Mouse (Mus musculus) retina, postnatal 1 day (tissue): ENCODE measurements around the gene Rapgef2.

Experiments used
- DNase-seq: peaks from one replicate; pipeline ENCODE4 v3.0.0-alpha.2; 2012

Rapgef2 gene

GRCm38 (mm10) chr3:79286376-79287107 is at the start of gene Rapgef2:
Gene Rapgef2 (minus strand): TSS chr3:79286517.
- peak; percentile 77 for DNase-seq

DNA sequence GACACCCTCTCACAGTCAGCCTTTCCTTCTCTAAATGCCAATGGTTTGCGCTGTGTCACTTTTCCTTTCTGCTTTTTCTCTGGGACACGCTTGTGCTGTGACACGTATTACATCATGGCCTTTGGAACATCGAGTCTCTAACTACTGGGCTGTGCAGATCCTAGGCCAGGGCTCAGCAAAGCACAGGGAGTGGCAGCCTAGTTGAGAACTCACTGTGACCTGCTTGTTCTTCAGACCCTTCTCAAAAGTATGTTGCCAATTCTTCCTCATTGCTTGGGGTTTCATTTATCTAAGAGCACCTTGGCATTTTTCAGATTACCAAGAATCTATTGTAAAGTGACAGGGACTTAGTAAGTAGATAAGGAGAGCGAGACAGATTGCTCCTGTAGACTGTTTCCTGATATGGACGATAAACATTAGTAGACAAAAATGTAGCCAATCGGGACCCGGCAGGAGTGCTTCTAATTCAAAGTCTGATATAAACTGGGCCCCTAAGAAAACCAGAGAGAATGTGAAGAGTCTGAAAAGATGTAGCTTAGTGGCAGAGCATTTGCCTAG is 47.4 kb upstream of the Rapgef2 start:
- DNase-seq: no peak

DNA sequence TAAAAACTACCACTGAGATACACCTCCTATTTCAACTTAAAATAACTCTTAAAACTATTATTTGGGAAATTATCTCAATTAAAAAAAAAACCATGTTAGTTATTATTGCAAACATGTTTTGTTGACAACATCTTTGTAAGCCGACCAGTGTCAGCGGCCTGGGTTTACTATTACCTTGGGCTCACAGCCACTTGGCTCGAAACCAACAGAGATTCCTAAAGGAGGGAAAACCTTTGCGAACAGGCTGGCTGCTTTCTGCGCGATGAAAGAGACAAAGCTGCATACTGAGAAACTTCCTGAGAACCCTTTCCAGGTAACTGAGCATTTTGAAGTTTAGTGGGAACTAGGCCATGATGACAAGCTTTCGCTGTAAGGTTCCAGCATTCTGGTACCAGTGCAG is 46.7 kb upstream of the Rapgef2 start:
- DNase-seq: no peak

DNA sequence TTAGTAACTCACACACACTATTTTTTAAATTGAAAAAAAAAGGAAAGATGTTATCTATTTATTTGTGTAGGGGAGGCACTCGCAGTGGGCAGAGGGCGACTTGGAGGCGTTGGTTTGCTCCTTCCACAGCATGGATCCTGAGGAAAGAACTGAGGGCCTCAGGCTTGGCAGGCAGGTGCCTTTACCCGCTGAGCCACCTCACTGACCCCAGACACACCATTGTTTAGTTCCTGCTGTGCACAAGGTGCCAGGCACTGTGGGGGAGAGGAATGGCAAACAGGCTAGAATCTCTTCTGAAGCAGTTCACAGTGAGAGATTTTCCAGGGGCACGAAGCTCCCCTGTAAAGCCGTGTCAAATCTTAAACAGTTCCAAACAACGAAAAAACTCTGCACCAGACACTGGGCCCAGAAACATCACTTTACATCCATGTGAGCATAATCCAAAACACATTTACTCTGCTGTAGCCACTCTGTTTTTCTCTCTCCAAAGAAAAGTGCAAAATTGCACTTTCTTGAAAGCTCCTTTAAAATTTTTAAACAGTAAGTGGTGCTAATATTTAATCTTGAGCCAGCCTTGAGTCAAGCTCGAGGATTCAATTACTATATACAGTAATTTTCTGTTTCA is 43.5 kb upstream of the Rapgef2 start:
- no peak for DNase-seq

GRCm38 (mm10) chr3:79324697-79325526 is 38.6 kb upstream of the Rapgef2 start:
- peak; percentile 18 for DNase-seq

DNA sequence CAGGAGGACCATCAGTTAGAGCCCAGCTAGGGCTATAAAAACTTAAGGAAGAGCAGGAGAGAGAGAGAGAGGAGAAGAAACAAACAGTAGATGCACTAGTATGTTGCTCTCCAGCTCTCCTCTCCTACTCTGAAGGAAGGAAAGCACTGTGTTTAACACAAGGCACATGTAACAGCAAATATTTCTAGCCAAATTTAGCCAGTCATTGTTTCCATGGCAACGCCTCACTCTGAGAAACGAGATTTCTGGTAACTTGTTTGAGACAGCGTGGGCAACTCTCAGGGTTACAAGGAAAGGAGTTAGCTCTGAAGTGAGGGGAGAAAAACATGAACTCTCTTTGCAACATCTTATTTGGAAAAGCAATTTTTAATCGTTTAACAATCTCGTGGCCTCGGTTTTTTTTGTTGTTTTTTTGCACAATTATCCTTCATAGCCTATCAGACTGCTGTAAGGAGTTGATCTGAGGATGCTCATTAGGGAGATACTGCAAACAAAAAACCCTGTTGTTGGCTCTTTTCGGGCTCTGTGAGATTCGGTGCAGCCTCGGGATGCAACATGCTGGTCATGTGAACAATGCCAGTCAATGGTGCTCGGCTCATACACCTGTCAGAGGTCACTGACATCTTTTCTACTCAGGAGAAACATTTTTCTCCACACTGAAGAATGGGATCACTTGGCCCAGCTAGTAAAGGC is 27.8 kb upstream of the Rapgef2 start:
- peak; percentile 25 for DNase-seq

GRCm38 (mm10) chr3:79311895-79312294 is 25.6 kb upstream of the Rapgef2 start:
- DNase-seq: no peak

GRCm38 (mm10) chr3:79310184-79310583 is 23.9 kb upstream of the Rapgef2 start:
- DNase-seq: no peak

DNA sequence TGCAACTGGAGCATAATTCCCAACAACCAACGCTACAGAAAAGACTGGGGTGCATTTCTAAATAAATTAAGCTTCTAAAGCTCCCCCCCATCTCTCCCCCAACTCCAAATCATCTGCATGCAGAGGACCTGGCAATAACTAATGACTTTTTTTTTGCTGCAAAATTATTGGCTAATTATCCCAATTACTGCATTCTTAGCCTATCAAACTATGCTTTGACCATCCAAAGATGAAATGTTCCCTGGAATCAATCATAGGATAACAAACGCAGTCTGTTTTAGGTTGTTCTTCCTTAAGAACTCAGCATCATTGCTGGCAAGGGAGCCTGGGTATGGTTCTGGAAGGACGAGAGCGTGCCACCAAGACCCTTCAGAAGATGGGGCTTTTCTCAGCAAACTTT is 22.3 kb upstream of the Rapgef2 start:
- peak; percentile 50 for DNase-seq

DNA sequence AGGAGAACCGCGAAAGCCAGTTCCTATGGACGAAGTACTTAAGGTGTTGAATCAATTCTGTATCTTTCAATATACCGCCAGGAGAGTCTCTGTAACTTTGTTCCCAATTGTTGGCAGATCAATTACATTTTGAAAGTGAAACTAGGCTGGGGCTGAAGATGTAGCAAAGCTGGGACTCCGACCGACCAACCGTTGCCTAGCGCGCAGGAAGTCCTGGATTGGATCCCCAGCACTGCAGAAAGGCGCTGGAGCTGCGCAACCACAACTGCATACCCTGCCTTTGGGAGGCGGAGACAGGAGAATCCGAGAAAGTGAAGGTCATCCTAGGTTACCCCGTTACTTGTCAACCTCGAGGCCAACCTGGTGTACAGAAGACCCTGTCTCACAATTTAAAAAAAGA is 13.1 kb upstream of the Rapgef2 start:
- DNase-seq: no peak

GRCm38 (mm10) chr3:79297281-79297680 is 11.0 kb upstream of the Rapgef2 start:
- DNase-seq: no peak

DNA sequence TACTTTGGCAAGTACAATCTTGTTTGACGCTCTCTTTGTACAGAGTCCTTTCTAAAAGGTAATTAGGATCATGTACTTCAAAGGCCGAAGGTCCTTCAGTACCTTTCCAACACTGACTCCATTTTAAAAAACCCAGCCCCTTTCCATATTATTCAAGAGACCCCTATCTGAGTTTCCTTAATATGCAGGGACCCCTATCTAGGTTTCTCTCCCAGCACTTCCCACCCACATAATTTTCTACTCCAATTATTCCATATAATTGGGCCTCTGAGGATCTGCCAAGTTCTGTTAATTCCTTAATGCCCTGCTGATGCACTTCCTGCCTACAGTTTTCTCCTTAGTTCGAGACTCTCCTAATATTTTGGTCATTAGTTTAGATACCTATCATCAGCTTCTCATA is 10.3 kb upstream of the Rapgef2 start:
- peak; percentile 68 for DNase-seq

DNA sequence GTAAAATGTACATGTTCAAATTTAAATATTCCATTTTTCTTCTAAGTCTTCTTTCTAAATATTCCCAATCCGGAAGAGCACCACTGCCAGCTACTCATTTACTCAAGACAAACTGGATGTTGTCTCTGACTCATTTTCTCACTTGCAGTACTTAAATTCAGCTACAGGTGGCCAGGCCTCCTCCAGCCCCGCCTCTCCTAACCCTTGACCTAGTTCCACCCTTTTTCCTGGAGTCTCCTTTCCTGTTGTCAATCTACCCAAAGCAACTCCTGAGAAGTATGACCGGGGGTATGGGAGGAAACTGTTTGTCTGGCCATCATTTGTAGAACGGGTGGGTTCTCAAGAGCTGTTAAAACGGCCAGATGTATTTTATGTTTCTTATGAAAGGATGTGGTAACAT is 9.7 kb upstream of the Rapgef2 start:
- peak; percentile 57 for DNase-seq

DNA sequence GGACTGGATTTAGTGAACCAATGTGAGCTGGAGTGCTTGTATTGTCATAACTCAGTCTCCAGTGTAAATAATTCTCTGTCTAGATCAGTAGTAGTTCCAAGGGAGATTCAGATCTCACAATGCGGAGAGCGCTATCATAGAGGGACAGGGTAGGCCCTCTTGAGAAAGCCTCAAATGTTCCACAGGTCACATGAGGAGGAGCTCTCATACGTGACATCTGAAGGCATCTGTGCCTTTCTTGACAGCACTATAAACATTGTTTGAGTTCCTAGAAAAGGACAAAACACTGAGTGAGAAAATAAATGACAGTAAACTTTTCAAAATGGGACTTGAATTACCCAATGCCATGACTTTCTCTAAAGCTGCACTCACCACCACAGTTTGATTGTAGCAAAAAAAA is 8.4 kb upstream of the Rapgef2 start:
- DNase-seq: no peak

GRCm38 (mm10) chr3:79293023-79293422 is 6.7 kb upstream of the Rapgef2 start:
- DNase-seq: no peak

GRCm38 (mm10) chr3:79289050-79289449 is 2.7 kb upstream of the Rapgef2 start:
- DNase-seq: no peak

DNA sequence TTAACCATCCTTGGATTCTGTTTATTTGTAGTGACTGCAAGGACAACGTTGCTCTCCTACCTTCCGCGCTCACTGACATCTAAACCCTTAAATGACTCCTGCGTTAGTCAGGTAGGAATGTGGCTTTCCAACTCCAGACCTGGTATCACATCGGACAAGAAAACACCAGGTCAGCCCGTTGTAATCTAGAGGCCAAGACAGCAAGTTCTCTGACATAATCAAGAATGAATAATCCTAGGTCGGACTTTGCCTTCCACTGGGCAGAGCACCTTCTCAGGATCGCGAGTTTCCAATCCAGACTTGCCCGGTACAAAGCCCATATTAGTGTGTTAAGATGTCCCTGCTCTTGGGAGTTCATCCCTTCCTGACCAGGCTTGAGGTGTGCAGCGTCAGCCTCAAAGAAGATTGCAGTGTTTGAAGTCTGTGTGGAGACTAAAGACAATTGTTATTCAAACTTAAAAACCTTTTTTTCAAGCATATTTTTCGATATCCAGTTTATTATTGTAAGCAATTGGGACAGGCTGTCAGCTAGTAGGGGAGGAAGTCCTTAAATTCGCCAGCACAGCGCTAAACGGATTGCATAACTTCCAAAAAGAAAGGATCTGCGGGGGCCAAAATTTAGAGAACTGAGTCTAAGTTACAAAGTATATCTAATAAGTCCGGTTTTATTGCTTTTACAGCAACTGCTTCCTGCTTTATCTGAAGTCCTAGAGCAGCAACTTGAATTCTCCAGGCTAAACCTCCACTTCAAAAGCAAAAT is 1.6 kb upstream of the Rapgef2 start:
- DNase-seq: no peak

GRCm38 (mm10) chr3:79287108-79287576 is 825 bp upstream of the Rapgef2 start:
- DNase-seq: peak; percentile 96

GRCm38 (mm10) chr3:79286031-79286375 is 314 bp downstream of the Rapgef2 start:
- DNase-seq: no peak

DNA sequence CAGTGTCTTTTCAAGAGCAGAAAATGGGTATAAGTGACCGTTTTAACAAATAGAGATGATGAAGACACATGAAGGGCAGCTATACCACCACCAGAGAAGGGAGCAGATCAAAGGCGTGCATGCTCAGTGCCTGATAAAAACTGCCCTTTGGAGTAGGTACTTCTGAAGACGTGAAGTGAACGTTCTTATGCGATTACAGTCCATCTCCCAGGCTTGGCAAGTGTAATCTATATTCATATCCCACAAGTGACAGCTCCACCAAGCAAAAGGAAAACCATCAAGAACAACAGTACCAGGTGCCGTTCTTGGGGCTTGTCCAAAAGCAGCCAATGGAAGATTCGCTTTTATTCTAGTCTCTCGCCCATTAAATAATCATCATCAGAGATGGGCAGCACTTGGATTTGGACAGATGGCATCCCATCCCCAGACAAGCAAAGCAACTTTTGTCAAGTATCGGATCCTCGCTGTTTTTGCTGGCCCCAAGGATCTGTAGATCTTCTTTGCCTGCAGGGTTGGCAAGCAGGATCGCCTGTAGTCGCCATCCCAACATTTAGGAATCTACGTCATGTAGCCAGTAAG is 1.1 kb downstream of the Rapgef2 start:
- DNase-seq: no peak

- DNase-seq: no peak
These were observed 2.3 kb downstream of the Rapgef2 start for GRCm38 (mm10) chr3:79283976-79284375.

GRCm38 (mm10) chr3:79283031-79283430 is 3.3 kb downstream of the Rapgef2 start:
- DNase-seq: no peak
